Mouse (Mus musculus) heart, adult 9 months (tissue): Measurements from ENCODE around the gene Vmn2r110.

Experiments
- DNase-seq, 2 experiments: peaks; one replicate each; pipeline ENCODE4 v3.0.0; 2022; ENCODE audit warnings: low spot score in 2 of 2

Vmn2r110 gene

DNA sequence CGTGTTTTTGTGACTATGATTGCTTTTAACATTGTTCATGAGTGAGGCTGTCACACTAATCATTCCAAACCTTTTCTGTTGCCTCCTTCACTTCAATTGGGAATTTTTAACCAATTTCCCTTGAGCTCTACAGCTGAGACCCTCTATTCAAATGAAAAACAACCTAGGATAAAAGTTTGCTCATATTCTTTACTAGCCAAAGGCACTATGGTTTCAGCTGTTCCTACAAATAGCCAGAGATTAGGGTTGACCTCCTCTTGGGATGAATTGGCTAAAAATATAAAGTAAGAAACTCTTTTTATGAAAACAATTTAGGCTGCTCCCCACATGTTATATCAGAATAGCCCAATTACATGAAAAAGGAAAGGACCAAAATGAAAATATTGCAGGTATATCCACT lies at the start of gene Vmn2r110:
TSS of gene Vmn2r110 (minus strand) at position 101 of the 400 bp plus-strand sequence.
- no peak for DNase-seq

DNA sequence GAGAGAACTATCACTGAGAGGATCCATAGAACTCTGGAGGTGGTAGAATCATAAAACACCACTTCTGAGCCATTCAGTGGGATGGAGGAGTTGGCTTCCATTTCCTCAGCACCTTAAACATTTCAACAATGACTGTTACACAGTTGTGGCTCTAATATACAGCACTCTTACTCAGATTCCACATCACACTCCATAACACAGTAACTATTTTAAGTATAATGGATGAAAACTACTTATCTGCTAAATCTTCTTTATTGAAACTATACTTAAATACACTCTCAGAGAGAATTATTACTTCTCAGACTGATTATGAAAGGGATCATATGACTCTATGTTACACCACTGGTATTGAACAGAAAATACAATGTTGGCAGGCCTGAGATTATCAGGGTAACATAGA lies 28.6 kb upstream of the Vmn2r110 start, which contains the start of gene Fpr-rs3:
TSS of gene Fpr-rs3 (minus strand) at position 101 of the 400 bp plus-strand sequence.
- DNase-seq, result no peak

DNA sequence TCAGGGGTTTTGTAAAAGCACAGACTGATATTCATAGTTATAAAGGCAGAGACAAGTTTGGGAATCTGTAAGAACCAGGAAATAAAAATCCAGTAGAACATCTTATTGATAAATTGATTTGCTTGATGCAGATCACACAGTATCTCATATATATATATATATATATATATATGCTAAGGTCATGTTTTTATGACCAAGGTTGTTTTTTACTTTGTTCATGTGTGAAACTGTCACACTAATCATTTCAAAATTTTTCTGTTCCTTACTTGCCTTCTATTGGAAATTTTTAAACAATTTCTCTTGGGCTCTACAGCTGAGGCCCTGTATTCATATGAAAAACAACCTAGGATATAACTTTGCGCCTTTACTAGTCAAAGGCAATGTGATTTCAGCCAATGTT lies 31.6 kb downstream of the Vmn2r110 start, which contains the start of gene Vmn2r109:
TSS of gene Vmn2r109 (minus strand) at position 101 of the 400 bp plus-strand sequence.
- DNase-seq, result no peak
